Mouse (Mus musculus) MEL (cell line): ENCODE results near the gene Lcn9. TPM values are rescaled to one million over a fixed set of nuclear protein-coding genes. Genes with fewer than 3 reads are reported as not detected.

ENCODE experiments used
- DNase-seq: peaks from one replicate; pipeline ENCODE4 v3.0.0; 2011; ENCODE audit warnings: low read depth, low spot score
- H3K27ac ChIP-seq: 2 replicates; pipeline ENCODE4 v1.5.1; 2012; ENCODE audit warnings: low read depth, mild to moderate bottlenecking, control low read depth, low read length, moderate library complexity; ENCODE audit not compliant: control insufficient read depth
- H3K27me3 ChIP-seq, 2 experiments: fragments of 150-350 bp in 1 of 2; sonication (generic) in 1 of 2; 2 replicates each; pipeline ENCODE4 v1.6.1; 2012; ENCODE audit warnings: low read length in 2 of 2, mild to moderate bottlenecking in 2 of 2, improper control_type of control experiment in 1 of 2, moderate library complexity in 1 of 2; ENCODE audit not compliant: insufficient read depth in 2 of 2, control insufficient read depth in 1 of 2
- H3K36me3 ChIP-seq, 2 experiments: 2 replicates each; pipeline ENCODE4 v1.6.1; 2012 to 2014; ENCODE audit warnings: low read length in 2 of 2, improper control_type of control experiment in 1 of 2, inconsistent platforms in 1 of 2, mild to moderate bottlenecking in 1 of 2; ENCODE audit not compliant: insufficient read depth in 2 of 2, control insufficient read depth in 1 of 2
- H3K4me1 ChIP-seq, 2 experiments: fragments of 150-350 bp in 1 of 2; sonication (generic) in 1 of 2; 2 replicates each; pipeline ENCODE4 v1.6.1; 2012; ENCODE audit warnings: low read length in 2 of 2, improper control_type of control experiment in 1 of 2, mild to moderate bottlenecking in 1 of 2; ENCODE audit not compliant: insufficient read depth in 2 of 2, control insufficient read depth in 1 of 2
- H3K4me3 ChIP-seq, 2 experiments: fragments of 150-350 bp in 1 of 2; sonication (generic) in 1 of 2; 2 replicates each; pipeline ENCODE4 v1.5.1; 2012; ENCODE audit warnings: low read depth in 2 of 2, low read length in 2 of 2, mild to moderate bottlenecking in 2 of 2, moderate library complexity in 2 of 2, control low read depth in 1 of 2, improper control_type of control experiment in 1 of 2; ENCODE audit not compliant: control insufficient read depth in 1 of 2, insufficient read depth in 1 of 2
- H3K79me2 ChIP-seq: 2 replicates; pipeline ENCODE4 v1.6.1; 2012; ENCODE audit warnings: mild to moderate bottlenecking, low read length, moderate library complexity; ENCODE audit not compliant: control insufficient read depth, poor library complexity, insufficient read depth
- H3K9ac ChIP-seq: 2 replicates; pipeline ENCODE4 v1.6.1; 2012; ENCODE audit warnings: low read depth, mild to moderate bottlenecking, control low read depth, low read length, moderate library complexity; ENCODE audit not compliant: control insufficient read depth, poor library complexity, severe bottlenecking
- H3K9me3 ChIP-seq: fragments of 150-350 bp; sonication (generic); replicated peaks from 2 replicates; pipeline ENCODE4 v1.6.1; 2012; ENCODE audit warnings: mild to moderate bottlenecking, low read length, improper control_type of control experiment, moderate library complexity; ENCODE audit not compliant: insufficient read depth
- BHLHE40 ChIP-seq: IDR thresholded peaks from 2 replicates; pipeline ENCODE4 v1.6.1; 2012; ENCODE audit warnings: low read depth, mild to moderate bottlenecking, inconsistent platforms, low read length, improper control_type of control experiment, borderline replicate concordance
- CHD2 ChIP-seq: IDR thresholded peaks from 2 replicates; pipeline ENCODE4 v1.6.1; 2011; ENCODE audit warnings: low read length, improper control_type of control experiment
- EP300 ChIP-seq, 2 experiments: IDR thresholded peaks; 2 replicates each; pipeline ENCODE4 v1.6.1; 2011; ENCODE audit warnings: improper control_type of control experiment in 2 of 2, low read length in 2 of 2, low read depth in 1 of 2, mild to moderate bottlenecking in 1 of 2
- ETS1 ChIP-seq: IDR thresholded peaks from 2 replicates; pipeline ENCODE4 v1.6.1; 2012; ENCODE audit warnings: low read depth, mild to moderate bottlenecking, inconsistent platforms, low read length, improper control_type of control experiment, moderate library complexity
- GABPA ChIP-seq: IDR thresholded peaks from 2 replicates; pipeline ENCODE4 v1.6.1; 2012; ENCODE audit warnings: low read depth, mild to moderate bottlenecking, inconsistent platforms, low read length, improper control_type of control experiment, moderate library complexity
- HCFC1 ChIP-seq: IDR thresholded peaks from 2 replicates; pipeline ENCODE4 v1.6.1; 2012; ENCODE audit warnings: low read depth, mild to moderate bottlenecking, inconsistent platforms, low read length, improper control_type of control experiment, moderate library complexity
- KAT2A ChIP-seq: conservative IDR thresholded peaks from 2 replicates; pipeline ENCODE4 v1.6.1; 2012; ENCODE audit warnings: low read depth, low read length, improper control_type of control experiment, inconsistent platforms
- MAZ ChIP-seq: IDR thresholded peaks from 2 replicates; pipeline ENCODE4 v1.6.1; 2012; ENCODE audit warnings: low read depth, mild to moderate bottlenecking, inconsistent platforms, low read length, improper control_type of control experiment
- MYB ChIP-seq: IDR thresholded peaks from 2 replicates; pipeline ENCODE4 v1.6.1; 2011; ENCODE audit warnings: mild to moderate bottlenecking, low read depth, low read length, improper control_type of control experiment
- POLR2AphosphoS2 ChIP-seq: IDR thresholded peaks from 2 replicates; pipeline ENCODE4 v1.6.1; 2011; ENCODE audit warnings: low read length, improper control_type of control experiment
- RCOR1 ChIP-seq: IDR thresholded peaks from 2 replicates; pipeline ENCODE4 v1.6.1; 2012; ENCODE audit warnings: low read depth, mild to moderate bottlenecking, inconsistent platforms, low read length, improper control_type of control experiment
- SIN3A ChIP-seq: IDR thresholded peaks from 2 replicates; pipeline ENCODE4 v1.6.1; 2012; ENCODE audit warnings: low read length, improper control_type of control experiment, inconsistent platforms
- SMC3 ChIP-seq: IDR thresholded peaks from 2 replicates; pipeline ENCODE4 v1.6.1; 2011; ENCODE audit warnings: low read depth, low read length, improper control_type of control experiment
- TAL1 ChIP-seq: IDR thresholded peaks from 2 replicates; pipeline ENCODE4 v1.6.1; 2012; ENCODE audit warnings: mild to moderate bottlenecking, inconsistent platforms, low read length, moderate library complexity, mixed read lengths
- TBP ChIP-seq: IDR thresholded peaks from 2 replicates; pipeline ENCODE4 v1.8.0; 2011; ENCODE audit warnings: low read depth, low read length, improper control_type of control experiment
- TCF12 ChIP-seq: IDR thresholded peaks from 2 replicates; pipeline ENCODE4 v1.6.1; 2014; ENCODE audit warnings: low read depth, mild to moderate bottlenecking, inconsistent platforms, low read length, improper control_type of control experiment, moderate library complexity
- ZKSCAN1 ChIP-seq: IDR thresholded peaks from 2 replicates; pipeline ENCODE4 v1.6.1; 2012; ENCODE audit warnings: low read depth, mild to moderate bottlenecking, inconsistent platforms, low read length, improper control_type of control experiment, moderate library complexity
- ZNF384 ChIP-seq: IDR thresholded peaks from 2 replicates; pipeline ENCODE4 v1.6.1; 2012; ENCODE audit warnings: low read depth, mild to moderate bottlenecking, inconsistent platforms, low read length, improper control_type of control experiment
- polyA plus RNA-seq, 2 experiments: library from polyadenylated mRNA; stranded (reverse) in 1 of 2; unstranded in 1 of 2; fragments of >175 nt in 1 of 2; fragments of >200 nt in 1 of 2; gene quantifications; 2 replicates each; pipeline versions ENCODE4 v1.2.1 to v1.2.4; 2012; ENCODE audit warnings: low replicate concordance in 2 of 2, low read depth in 1 of 2; ENCODE audit not compliant: insufficient read length in 2 of 2, insufficient read depth in 1 of 2, missing spikeins in 1 of 2
- total RNA-seq: library from RNA; depleted of rRNA; stranded (reverse); fragments of 300-350 nt; gene quantifications from 2 replicates; pipeline ENCODE4 v1.2.3, GENCODE M21; 2012

The Lcn9 gene
- total and polyA plus RNA-seq, 3 experiments, result not detected

- TF ChIP-seq ZNF384 (no peak), RCOR1 (no peak), ETS1 (no peak), TBP (no peak), ZKSCAN1 (no peak), SIN3A (no peak), KAT2A (no peak), BHLHE40 (no peak), EP300 (IDR thresholded peaks at IDR 0.05; ENCODE audit: low read depth in 1 of 2, low read length in 2 of 2) (no peak), TAL1 (no peak)
- TF ChIP-seq, all 39 proteins: peak for 0
- 0 out of 4 replicates have a peak, but pooled peaks cover 0 to 3% of the 10 kb centered on the region in 2 experiments for H3K4me1 ChIP-seq
- H3K4me3 ChIP-seq, result no peak overlapping the region
- DNase-seq, result no peak
- no peak overlapping the region for H3K27ac ChIP-seq
- H3K27me3 ChIP-seq, result no peaks in the 10 kb centered on the region; a peak in 2 of 4 replicates
- no peak overlapping the region for H3K9ac ChIP-seq
- H3K9me3 ChIP-seq, result no peaks in the 10 kb centered on the region
- H3K36me3 ChIP-seq, result no peaks in the 10 kb centered on the region
- H3K79me2 ChIP-seq, result no peaks in the 10 kb centered on the region
These were observed 48.3 kb upstream of the Lcn9 start for GRCm38 (mm10) chr2:25774640-25775039.

GRCm38 (mm10) chr2:25775991-25776390 is 47.0 kb upstream of the Lcn9 start:
- Histone ChIP-seq H3K4me1 (0 out of 4 replicates have a peak, but pooled peaks cover 0 to 3% of the 10 kb centered on the region in 2 experiments), H3K27ac (no peak overlapping the region), H3K27me3 (no peaks in the 10 kb centered on the region; a peak in 1 of 4 replicates), H3K9ac (no peak overlapping the region), H3K36me3 (no peaks in the 10 kb centered on the region), H3K9me3 (no peaks in the 10 kb centered on the region), H3K4me3 (no peak overlapping the region), H3K79me2 (no peaks in the 10 kb centered on the region)
- TF ChIP-seq MAZ (no peak), ZNF384 (no peak), BHLHE40 (no peak), RCOR1 (no peak), MYB (no peak), TCF12 (no peak), GABPA (no peak), HCFC1 (no peak), CHD2 (no peak), KAT2A (no peak), EP300 (IDR thresholded peaks at IDR 0.05; ENCODE audit: low read depth in 1 of 2, low read length in 2 of 2) (no peak), SMC3 (no peak), POLR2AphosphoS2 (no peak)
- no peak for DNase-seq
